Mouse (Mus musculus) megakaryocyte, embryonic 14.5 days (primary cell): ENCODE results near the gene Cct5. TPM values are rescaled to one million over a fixed set of nuclear protein-coding genes. Genes with fewer than 3 reads are reported as not detected.
"Not testable (repeated sequence)": the region's sequence is repeated elsewhere in the genome, so short reads cannot be mapped to it uniquely, and the experiment has no call there.

Experiments
- H3K27me3 ChIP-seq: replicated peaks from 2 replicates; pipeline ENCODE3; 2012; ENCODE audit warnings: inconsistent platforms
- H3K36me3 ChIP-seq: replicated peaks from 2 replicates; pipeline ENCODE3; 2012; ENCODE audit warnings: low read length, inconsistent platforms, mixed read lengths
- H3K4me1 ChIP-seq: 2 replicates; pipeline ENCODE4 v1.6.1; 2012; ENCODE audit warnings: inconsistent platforms
- H3K4me3 ChIP-seq: replicated peaks from 2 replicates; pipeline ENCODE3; 2012; ENCODE audit warnings: moderate library complexity, mild to moderate bottlenecking, inconsistent platforms
- H3K9me3 ChIP-seq: 2 replicates; pipeline ENCODE4 v1.6.1; 2012; ENCODE audit warnings: inconsistent platforms
- FLI1 ChIP-seq: IDR thresholded peaks from 2 replicates; pipeline ENCODE4 v1.6.1; 2012; ENCODE audit warnings: low read length, inconsistent platforms, mixed read lengths
- GATA1 ChIP-seq: IDR thresholded peaks from 3 replicates; pipeline ENCODE4 v1.6.1; 2012; ENCODE audit warnings: mixed read lengths, low read length, inconsistent platforms, borderline replicate concordance
- polyA plus RNA-seq: library from polyadenylated mRNA; stranded (reverse); fragments of >175 nt; gene quantifications from 2 replicates; pipeline ENCODE4 v1.2.3, GENCODE M21; 2012; ENCODE audit warnings: low replicate concordance; ENCODE audit not compliant: insufficient read depth

The Cct5 gene
- polyA plus RNA-seq, 1 experiment, result 19.7 TPM

DNA sequence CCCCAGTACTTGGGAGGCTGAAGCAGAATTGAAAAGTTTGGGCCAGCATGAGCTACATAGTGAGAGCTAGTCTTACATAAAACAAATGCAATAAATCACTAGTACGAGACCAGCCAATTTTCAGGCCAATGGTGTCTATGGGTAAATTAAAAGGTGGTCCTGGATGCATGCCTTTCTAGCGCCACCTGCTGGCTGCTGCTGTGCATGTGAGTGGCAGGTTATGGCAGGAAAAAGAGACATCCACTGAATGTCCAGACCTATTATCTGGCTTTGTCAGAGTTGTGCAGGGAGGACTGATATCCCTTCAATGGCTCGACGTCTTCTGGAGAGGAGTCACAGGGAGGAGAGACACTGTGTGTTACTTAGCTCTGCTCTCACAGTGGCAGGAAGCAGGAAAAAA, 15.1 kb downstream of the Cct5 start:
- Histone ChIP-seq H3K4me3 (peak overlapping the region; percentile 70), H3K4me1 (peaks cover 48% of the 10 kb centered on the region)
- TF ChIP-seq GATA1, result no peak
- no peak for TF ChIP-seq FLI1

GRCm38 (mm10) chr15:31586088-31586487, 15.5 kb downstream of the Cct5 start:
- TF ChIP-seq GATA1, result no peak

More for the DNA sequence above, 15.1 kb downstream of the Cct5 start:
- H3K27me3 ChIP-seq, result no peaks in the 10 kb centered on the region
- peaks cover 34% of the 10 kb centered on the region for H3K36me3 ChIP-seq
- no peaks in the 10 kb centered on the region for H3K9me3 ChIP-seq

DNA sequence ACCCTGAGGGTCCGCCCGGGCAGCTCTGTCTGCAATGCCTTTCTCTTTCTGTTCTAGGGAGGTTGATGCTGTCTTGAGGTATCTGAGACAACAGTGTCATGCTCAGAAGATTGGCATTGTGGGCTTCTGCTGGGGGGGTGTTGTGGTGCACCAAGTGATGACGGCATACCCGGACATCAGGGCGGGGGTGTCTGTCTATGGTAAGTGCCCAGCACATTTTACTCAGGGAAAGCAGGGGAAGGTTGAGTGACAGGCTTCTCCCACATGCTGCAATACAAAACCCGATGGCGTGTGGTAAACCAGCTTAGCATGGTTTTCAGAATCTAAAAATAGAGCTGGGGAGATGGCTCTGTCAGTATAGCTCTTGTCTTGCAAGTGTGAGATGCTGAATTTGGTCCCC, 16.4 kb downstream of the Cct5 start:
- peaks cover 48% of the 10 kb centered on the region for H3K4me1 ChIP-seq
- H3K9me3 ChIP-seq, result no peaks in the 10 kb centered on the region
- TF ChIP-seq GATA1, result no peak
- no peak for TF ChIP-seq FLI1
- H3K27me3 ChIP-seq, result no peaks in the 10 kb centered on the region
- H3K36me3 ChIP-seq, result peaks cover 22% of the 10 kb centered on the region
- peak overlapping the region; percentile 74 for H3K4me3 ChIP-seq

More at GRCm38 (mm10) chr15:31586088-31586487, 15.5 kb downstream of the Cct5 start:
- H3K36me3 ChIP-seq, result peaks cover 30% of the 10 kb centered on the region
- no peaks in the 10 kb centered on the region for H3K9me3 ChIP-seq
- no peaks in the 10 kb centered on the region for H3K27me3 ChIP-seq
- peaks cover 48% of the 10 kb centered on the region for H3K4me1 ChIP-seq
- H3K4me3 ChIP-seq, result no peak overlapping the region

DNA sequence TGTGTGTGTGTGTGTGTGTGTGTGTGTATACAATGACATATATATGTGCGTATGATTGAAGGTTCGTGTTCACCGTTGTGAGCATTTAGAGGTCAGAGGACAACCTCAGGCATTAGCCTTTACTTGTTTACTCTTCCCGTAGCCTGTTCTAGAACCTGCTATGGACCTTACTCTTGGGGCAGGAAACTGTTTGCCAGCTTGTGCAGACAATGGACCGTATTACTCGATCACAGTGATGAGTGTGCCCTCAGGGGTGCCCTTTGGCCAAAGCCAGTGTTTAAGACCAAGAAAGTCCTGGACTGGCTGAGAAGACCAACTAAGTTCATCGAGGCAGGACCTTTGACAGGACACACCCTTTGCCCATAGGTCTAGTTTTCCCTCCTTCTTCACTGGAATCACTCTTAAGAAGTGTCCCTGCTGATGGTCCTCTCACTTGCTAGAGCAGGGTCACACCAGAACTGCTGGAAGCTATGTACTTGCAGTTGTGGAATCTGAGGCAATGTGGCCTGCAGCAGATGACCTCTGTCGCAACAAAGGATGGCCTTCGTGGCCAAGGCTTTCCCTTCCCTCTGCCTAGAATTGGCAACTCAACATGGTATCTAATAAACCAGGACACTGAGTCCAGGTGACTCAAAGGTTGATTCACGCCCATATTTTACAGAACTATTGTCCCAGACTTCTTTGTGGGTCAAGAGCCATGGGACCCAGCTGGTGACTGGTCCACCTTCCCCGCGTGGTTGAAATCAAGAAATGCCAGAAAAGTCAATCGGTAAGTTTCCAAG, 18.1 kb downstream of the Cct5 start:
- TF ChIP-seq GATA1 (no peak), FLI1 (no peak)
- H3K4me3 ChIP-seq, result no peak overlapping the region
- H3K27me3 ChIP-seq, result no peaks in the 10 kb centered on the region

DNA sequence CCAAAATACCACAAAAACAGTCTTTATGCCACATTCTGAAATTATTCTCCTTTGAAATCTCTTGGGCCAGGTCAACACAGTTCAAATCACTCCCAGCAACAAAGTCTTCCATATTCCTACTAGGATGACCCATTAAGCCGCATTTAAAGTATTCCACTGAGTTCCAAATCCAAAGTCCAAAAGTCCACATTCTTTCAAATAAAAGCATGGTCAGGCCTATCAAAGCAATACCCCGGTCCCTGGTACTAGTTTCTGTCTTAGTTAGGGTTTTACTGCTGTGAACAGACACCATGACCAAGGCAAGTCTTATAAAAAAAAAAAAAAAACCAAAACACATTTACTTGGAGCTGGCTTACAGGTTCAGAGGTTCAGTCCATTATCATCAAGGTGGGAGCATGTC, 20.5 kb downstream of the Cct5 start:
- peaks cover 31% of the 10 kb centered on the region for H3K4me1 ChIP-seq
- not testable (repeated sequence) for H3K36me3 ChIP-seq, H3K4me3 ChIP-seq, H3K27me3 ChIP-seq, H3K9me3 ChIP-seq

More for the DNA sequence above, 18.1 kb downstream of the Cct5 start:
- Histone ChIP-seq H3K36me3 (peaks cover 4% of the 10 kb centered on the region), H3K9me3 (no peaks in the 10 kb centered on the region), H3K4me1 (peaks cover 48% of the 10 kb centered on the region)

DNA sequence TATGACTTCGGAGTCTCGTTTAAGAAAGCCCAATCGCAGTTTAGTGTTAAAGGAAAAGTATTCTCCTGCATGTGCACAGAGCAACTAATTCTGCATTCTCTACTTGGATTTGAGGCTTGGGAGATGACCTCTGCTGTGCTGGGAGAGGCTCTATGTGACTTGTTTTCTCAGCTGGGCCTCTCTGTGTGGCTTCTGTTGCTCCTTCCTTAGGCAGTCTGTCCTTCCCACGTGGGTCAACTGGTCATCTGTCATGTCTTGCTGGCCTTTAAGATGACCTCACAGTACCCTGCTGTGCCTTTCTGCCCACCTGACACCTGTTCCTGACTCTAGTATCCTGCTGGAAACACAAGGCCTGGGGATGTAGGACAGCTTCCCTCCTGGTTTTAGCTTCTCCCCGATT, 25.5 kb downstream of the Cct5 start:
- peaks cover 21% of the 10 kb centered on the region for H3K4me1 ChIP-seq
- no peak overlapping the region for H3K4me3 ChIP-seq
- no peaks in the 10 kb centered on the region for H3K27me3 ChIP-seq
- H3K36me3 ChIP-seq, result no peaks in the 10 kb centered on the region
- TF ChIP-seq GATA1 (no peak), FLI1 (no peak)
- no peaks in the 10 kb centered on the region for H3K9me3 ChIP-seq

DNA sequence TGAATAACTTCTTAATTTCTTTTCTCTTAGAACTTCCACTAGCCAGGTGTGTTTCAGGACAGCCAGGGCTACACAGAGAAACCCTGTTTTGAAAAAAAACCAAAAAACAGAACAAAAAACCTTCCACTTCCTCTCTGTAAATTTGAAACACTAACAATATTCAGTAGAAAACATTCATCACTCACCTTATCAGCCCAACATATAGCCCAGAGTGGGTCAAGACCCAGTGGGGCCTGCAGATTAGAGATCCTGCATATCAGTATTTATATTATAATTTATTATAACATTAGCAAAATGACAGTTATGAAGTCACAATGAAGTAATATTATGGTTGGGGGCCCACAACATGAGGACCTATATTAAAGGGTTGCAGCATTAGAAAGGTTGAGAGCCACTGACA, 27.9 kb downstream of the Cct5 start:
- Histone ChIP-seq H3K4me1 (peaks cover 42% of the 10 kb centered on the region), H3K36me3 (no peaks in the 10 kb centered on the region), H3K27me3 (peaks cover 2% of the 10 kb centered on the region), H3K4me3 (no peak overlapping the region), H3K9me3 (no peaks in the 10 kb centered on the region)
- TF ChIP-seq FLI1 (no peak), GATA1 (no peak)

DNA sequence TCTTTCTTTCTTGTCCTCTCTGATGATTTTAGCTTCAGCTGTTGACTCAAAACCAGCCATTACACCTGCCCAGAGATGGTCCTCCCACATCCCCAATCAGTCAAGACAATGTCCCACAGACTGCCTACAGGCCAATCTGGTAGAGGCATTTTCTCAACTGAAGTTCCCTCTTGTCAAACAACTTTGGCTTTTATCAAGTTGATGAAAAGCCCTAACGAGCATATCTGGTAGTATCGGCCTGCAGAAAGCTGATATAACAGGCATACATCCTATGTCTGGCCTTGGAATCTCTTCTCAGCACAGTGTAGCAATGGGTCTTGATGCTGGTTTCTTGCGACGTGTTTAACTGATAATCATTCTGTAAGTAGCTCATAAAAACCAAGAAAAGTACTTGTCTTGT, 28.3 kb downstream of the Cct5 start:
- TF ChIP-seq GATA1 (no peak), FLI1 (no peak)
- Histone ChIP-seq H3K27me3 (peaks cover 2% of the 10 kb centered on the region), H3K4me3 (no peak overlapping the region), H3K9me3 (no peaks in the 10 kb centered on the region), H3K36me3 (no peaks in the 10 kb centered on the region), H3K4me1 (peaks cover 46% of the 10 kb centered on the region)

DNA sequence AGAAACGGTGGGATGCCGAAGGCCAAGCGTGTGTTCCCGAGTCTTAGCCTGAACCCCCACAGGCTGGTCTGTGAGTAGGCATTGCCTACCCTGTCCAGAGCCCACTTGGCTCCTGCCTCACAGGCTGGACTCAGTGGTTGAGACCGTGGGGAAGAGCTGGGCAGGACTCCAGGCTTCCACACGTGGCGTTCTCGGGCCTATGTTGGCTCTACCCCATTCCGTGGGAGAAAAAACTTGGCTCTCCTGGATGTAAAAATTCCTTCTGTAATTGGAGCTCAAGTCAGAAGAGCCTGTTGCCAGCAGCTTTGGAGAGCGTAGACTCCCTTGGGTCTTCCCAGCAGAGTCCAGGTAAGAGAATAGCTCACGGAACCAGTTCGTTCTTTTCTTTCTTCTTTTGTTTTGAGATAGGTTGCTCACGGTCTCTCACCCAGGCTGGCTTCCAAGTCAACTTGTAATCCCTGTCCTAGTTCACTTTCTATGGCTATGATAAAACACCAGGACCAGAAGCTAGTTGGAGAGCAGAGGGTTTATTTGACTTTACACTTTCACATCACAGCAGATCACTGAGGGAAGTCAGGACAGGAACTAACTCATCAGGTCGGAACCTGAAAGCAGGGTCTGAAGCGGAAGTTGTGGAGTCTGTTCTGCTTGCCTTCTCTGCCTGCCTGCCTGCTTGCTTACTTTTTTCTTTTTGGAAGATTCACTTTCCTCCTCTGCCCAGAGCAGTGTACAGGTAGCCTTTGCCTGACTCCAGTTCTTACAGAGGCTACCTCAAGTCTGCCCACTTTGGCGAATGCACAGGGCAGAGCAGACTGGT, 29.5 kb downstream of the Cct5 start:
- Histone ChIP-seq H3K4me1 (peaks cover 54% of the 10 kb centered on the region), H3K27me3 (peaks cover 2% of the 10 kb centered on the region), H3K9me3 (no peaks in the 10 kb centered on the region), H3K4me3 (no peak overlapping the region), H3K36me3 (no peaks in the 10 kb centered on the region)
- no peak for TF ChIP-seq FLI1
- TF ChIP-seq GATA1, result no peak

GRCm38 (mm10) chr15:31570959-31571358, 30.6 kb downstream of the Cct5 start:
- no peaks in the 10 kb centered on the region for H3K9me3 ChIP-seq
- peaks cover 2% of the 10 kb centered on the region for H3K27me3 ChIP-seq
- H3K4me3 ChIP-seq, result no peak overlapping the region
- TF ChIP-seq FLI1 (no peak), GATA1 (no peak)
- peaks cover 56% of the 10 kb centered on the region for H3K4me1 ChIP-seq
- H3K36me3 ChIP-seq, result no peaks in the 10 kb centered on the region
